Mouse (Mus musculus) liver, postnatal 0 days (tissue): ENCODE results near the gene Cxcl10.

Experiments
- CTCF ChIP-seq: sonication (generic); IDR thresholded peaks from 2 replicates; pipeline ENCODE4 v1.5.1; 2016; ENCODE audit warnings: antibody characterized with exemption, low read depth
- EP300 ChIP-seq: IDR thresholded peaks from 2 replicates; pipeline ENCODE4 v1.6.1; 2016; ENCODE audit warnings: antibody characterized with exemption, low read depth, mild to moderate bottlenecking

DNA sequence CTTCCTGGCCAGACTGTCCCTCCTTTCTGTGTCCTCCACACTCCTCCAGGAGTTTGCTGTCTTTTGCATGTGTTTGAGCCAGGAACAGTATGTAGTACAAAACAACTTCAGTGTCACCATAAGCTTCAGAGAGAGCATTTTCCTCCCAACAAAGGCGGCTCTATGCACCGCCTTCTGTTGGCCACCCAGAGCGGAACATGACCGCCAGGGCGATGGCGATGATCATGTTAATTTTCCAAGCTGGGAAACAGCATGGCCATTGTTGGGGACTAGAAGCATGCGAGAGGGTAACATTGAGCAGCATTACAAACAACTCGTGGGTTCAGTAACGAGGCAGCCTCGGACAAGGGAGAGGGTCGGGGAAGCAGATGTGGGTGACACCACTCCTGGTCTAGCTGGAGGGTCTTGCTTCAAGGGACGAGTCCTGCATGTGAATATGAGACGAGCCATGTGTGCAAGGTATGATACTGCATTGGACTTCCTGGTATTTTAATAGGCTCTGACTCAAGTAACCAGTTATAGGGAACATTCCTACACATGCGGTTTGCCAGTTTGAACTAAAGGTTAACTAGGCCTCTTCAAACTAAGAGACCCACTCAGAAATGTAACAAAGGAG is 22.8 kb upstream of the Cxcl10 start:
- TF ChIP-seq CTCF (no peak), EP300 (no peak)
